Mouse (Mus musculus) heart, adult 2 months (tissue): Measurements from ENCODE around the gene Ecm2. TPM values are rescaled to one million over a fixed set of nuclear protein-coding genes. Genes with fewer than 3 reads are reported as not detected.

ENCODE experiments used
- DNase-seq, 2 experiments: peaks; one replicate each; pipeline ENCODE4 v3.0.0; 2021
- H3K27ac ChIP-seq: fragments of 200-600 bp; 2 replicates; pipeline ENCODE4 v1.8.1; 2022
- H3K27me3 ChIP-seq: fragments of 200-500 bp; 2 replicates; pipeline ENCODE4 v1.6.1; 2012; ENCODE audit warnings: mild to moderate bottlenecking, low read length, inconsistent platforms, mixed read lengths; ENCODE audit not compliant: control insufficient read depth, insufficient read depth
- H3K36me3 ChIP-seq: fragments of 200-500 bp; 2 replicates; pipeline ENCODE4 v1.6.1; 2012; ENCODE audit warnings: low read length, inconsistent platforms; ENCODE audit not compliant: control insufficient read depth, insufficient read depth
- H3K4me1 ChIP-seq: fragments of 200-500 bp; 2 replicates; pipeline ENCODE4 v1.6.1; 2011; ENCODE audit warnings: low read length; ENCODE audit not compliant: control insufficient read depth, insufficient read depth
- H3K4me3 ChIP-seq: fragments of 200-600 bp; 2 replicates; pipeline ENCODE4 v1.8.1; 2022
- H3K79me2 ChIP-seq: fragments of 200-500 bp; replicated peaks from 2 replicates; pipeline ENCODE4 v1.6.1; 2012; ENCODE audit warnings: mild to moderate bottlenecking, inconsistent platforms, low read length, moderate library complexity, mixed read lengths; ENCODE audit not compliant: control insufficient read depth, insufficient read depth
- H3K9ac ChIP-seq: fragments of 200-500 bp; 2 replicates; pipeline ENCODE4 v1.6.1; 2012; ENCODE audit warnings: low read depth, mild to moderate bottlenecking, control low read depth, inconsistent platforms, low read length, mixed read lengths
- CTCF ChIP-seq: fragments of 200-600 bp; IDR thresholded peaks from 2 replicates; pipeline ENCODE4 v1.8.1; 2022; ENCODE audit warnings: antibody characterized with exemption, mild to moderate bottlenecking, moderate library complexity
- EP300 ChIP-seq: fragments of 200-500 bp; IDR thresholded peaks from 2 replicates; pipeline ENCODE4 v1.6.1; 2011; ENCODE audit warnings: low read depth, low read length, control low read depth; ENCODE audit not compliant: insufficient read depth
- POLR2A ChIP-seq: fragments of 200-500 bp; IDR thresholded peaks from 2 replicates; pipeline ENCODE4 v1.6.1; 2011; ENCODE audit warnings: mild to moderate bottlenecking, low read depth, low read length, control low read depth; ENCODE audit not compliant: insufficient read depth
- WGBS: fragments of 180-500 bp; shearing (Covaris S2); methylation state at CpG from one replicate; pipeline ENCODE4 v1.1.7; 2018; 5-methylcytosine and 5-hydroxymethylcytosine counted together
- intact Hi-C: fragments of 180-260 bp; cut with DNase I; formaldehyde crosslinking; loops from one replicate; pipeline ENCODE4 v1.15.1; 2025
- polyA plus RNA-seq: library from polyadenylated mRNA; depleted of rRNA; stranded (reverse); fragments of >200 nt; gene quantifications from 2 replicates; pipeline ENCODE4 v1.2.3, GENCODE M21; 2012
- total RNA-seq, 2 experiments: library from RNA; stranded (reverse); gene quantifications; 2 replicates each; pipeline ENCODE4 v1.2.3; 2021

Ecm2 gene
- total and polyA plus RNA-seq, 3 experiments, result 8.2 to 15.4 (median 13.4) TPM

GRCm38 (mm10) chr13:49547563-49548150, 43.0 kb downstream of the Ecm2 start:
- no peak for DNase-seq
- Histone ChIP-seq H3K4me3 (no peak overlapping the region), H3K27ac (peak overlapping the region; percentile 65)

GRCm38 (mm10) chr13:49549616-49550015, 45.0 kb downstream of the Ecm2 start:
- H3K9ac ChIP-seq, result no peak overlapping the region
- H3K79me2 ChIP-seq, result no peaks in the 10 kb centered on the region
- no peak overlapping the region; the same call in 1 of the 2 replicates for H3K27ac ChIP-seq
- no peak for TF ChIP-seq POLR2A
- TF ChIP-seq CTCF, result no peak
- no peak for TF ChIP-seq EP300
- H3K4me1 ChIP-seq, result peaks cover 5% of the 10 kb centered on the region
- no peaks in the 10 kb centered on the region for H3K27me3 ChIP-seq
- H3K36me3 ChIP-seq, result peaks cover 2% of the 10 kb centered on the region; the same call in 1 of the 2 replicates
- no peak for DNase-seq
- intact Hi-C loops, result loop anchor here (5.0 kb wide), 2 partner anchors 42 to 97 kb away; no protein-coding TSS in a partner anchor
- no peak overlapping the region for H3K4me3 ChIP-seq
- 79% methylated on average over 3 of the region's 3 CpGs for WGBS

More at GRCm38 (mm10) chr13:49547563-49548150, 43.0 kb downstream of the Ecm2 start:
- Histone ChIP-seq H3K9ac (no peak overlapping the region), H3K79me2 (no peaks in the 10 kb centered on the region), H3K4me1 (peaks cover 5% of the 10 kb centered on the region), H3K36me3 (peaks cover 2% of the 10 kb centered on the region; the same call in 1 of the 2 replicates), H3K27me3 (no peaks in the 10 kb centered on the region)
- TF ChIP-seq CTCF (no peak), POLR2A (no peak), EP300 (no peak)
- 63% methylated on average over 1 of the region's 1 CpGs for WGBS
- intact Hi-C loops, result loop anchor here (5.0 kb wide), 2 partner anchors 40 to 95 kb away; no protein-coding TSS in a partner anchor

- Histone ChIP-seq H3K36me3 (0 out of 2 replicates have a peak, but pooled peaks cover 2% of the 10 kb centered on the region), H3K4me3 (no peak overlapping the region), H3K27ac (no peak overlapping the region), H3K9ac (no peak overlapping the region), H3K79me2 (no peaks in the 10 kb centered on the region), H3K4me1 (no peaks in the 10 kb centered on the region; the same call in 1 of the 2 replicates), H3K27me3 (no peaks in the 10 kb centered on the region)
- WGBS, result 89% methylated on average over 5 of the region's 5 CpGs
- no peak for TF ChIP-seq POLR2A
- no peak for TF ChIP-seq EP300
- no peak for TF ChIP-seq CTCF
- intact Hi-C loops, result no loop called here
- DNase-seq, result no peak
Observed at GRCm38 (mm10) chr13:49554519-49554918, 49.9 kb downstream of the Ecm2 start.

GRCm38 (mm10) chr13:49556203-49556602, 51.6 kb downstream of the Ecm2 start:
- Histone ChIP-seq H3K4me1 (peaks cover 2% of the 10 kb centered on the region), H3K27ac (no peak overlapping the region), H3K27me3 (no peaks in the 10 kb centered on the region), H3K4me3 (no peak overlapping the region), H3K36me3 (peaks cover 2% of the 10 kb centered on the region; the same call in 1 of the 2 replicates), H3K9ac (no peak overlapping the region), H3K79me2 (no peaks in the 10 kb centered on the region)
- peak in 1 of 2 experiments; percentile 46 for DNase-seq
- no peak for TF ChIP-seq CTCF
- TF ChIP-seq EP300, result 0 out of 2 replicates have a peak, but pooled peaks have one; percentile 57
- 62% methylated on average over 1 of the region's 1 CpGs for WGBS
- intact Hi-C loops, result loop anchor here (5.0 kb wide), 1 partner anchor 91 kb away; no protein-coding TSS in a partner anchor

GRCm38 (mm10) chr13:49556924-49557323, 52.3 kb downstream of the Ecm2 start:
- intact Hi-C loops, result loop anchor here (5.0 kb wide), 1 partner anchor 90 kb away; no protein-coding TSS in a partner anchor
- WGBS, result 45% methylated on average over 1 of the region's 1 CpGs

GRCm38 (mm10) chr13:49559185-49559584, 54.6 kb downstream of the Ecm2 start:
- no peaks in the 10 kb centered on the region for H3K27me3 ChIP-seq
- H3K9ac ChIP-seq, result no peak overlapping the region
- peaks cover 2% of the 10 kb centered on the region; the same call in 1 of the 2 replicates for H3K36me3 ChIP-seq
- H3K4me3 ChIP-seq, result no peak overlapping the region
- peaks cover 2% of the 10 kb centered on the region for H3K4me1 ChIP-seq
- H3K27ac ChIP-seq, result no peak overlapping the region
- DNase-seq, result peak; percentile 54 to 70
- peak; percentile 71 for TF ChIP-seq CTCF
- no peak for TF ChIP-seq POLR2A
- TF ChIP-seq EP300, result 0 out of 2 replicates have a peak, but pooled peaks have one; percentile 13
- 37% methylated on average over 2 of the region's 2 CpGs for WGBS
- H3K79me2 ChIP-seq, result no peaks in the 10 kb centered on the region
- intact Hi-C loops, result loop anchor here (5.0 kb wide), 1 partner anchor 88 kb away; no protein-coding TSS in a partner anchor

More at GRCm38 (mm10) chr13:49556924-49557323, 52.3 kb downstream of the Ecm2 start:
- TF ChIP-seq EP300 (no peak), CTCF (no peak), POLR2A (no peak)
- peaks cover 2% of the 10 kb centered on the region; the same call in 1 of the 2 replicates for H3K36me3 ChIP-seq
- no peaks in the 10 kb centered on the region for H3K27me3 ChIP-seq
- H3K4me3 ChIP-seq, result no peak overlapping the region
- H3K27ac ChIP-seq, result no peak overlapping the region
- H3K79me2 ChIP-seq, result no peaks in the 10 kb centered on the region
- DNase-seq, result no peak
- H3K9ac ChIP-seq, result no peak overlapping the region
- peaks cover 2% of the 10 kb centered on the region for H3K4me1 ChIP-seq
